Mouse (Mus musculus) CH12.LX (cell line): ENCODE results near the gene Tmtc1.

Experiments used
- BHLHE40 ChIP-seq: IDR thresholded peaks from 2 replicates; pipeline ENCODE4 v1.6.1; 2011; ENCODE audit warnings: mild to moderate bottlenecking, low read depth, low read length, improper control_type of control experiment
- CHD2 ChIP-seq: IDR thresholded peaks from 2 replicates; pipeline ENCODE4 v1.6.1; 2011; ENCODE audit warnings: low read length, improper control_type of control experiment
- CTCF ChIP-seq, 2 experiments: IDR thresholded peaks in 1 of 2; conservative IDR thresholded peaks in 1 of 2; 2 replicates each; pipeline ENCODE4 v1.5.1; 2011 to 2012; ENCODE audit warnings: low read depth in 2 of 2, low read length in 2 of 2, improper control_type of control experiment in 1 of 2, inconsistent platforms in 1 of 2, mild to moderate bottlenecking in 1 of 2, moderate library complexity in 1 of 2
- ELF1 ChIP-seq: IDR thresholded peaks from 2 replicates; pipeline ENCODE4 v1.6.1; 2014; ENCODE audit warnings: low read depth, mild to moderate bottlenecking, inconsistent platforms, low read length, improper control_type of control experiment
- EP300 ChIP-seq: IDR thresholded peaks from 2 replicates; pipeline ENCODE4 v1.6.1; 2011; ENCODE audit warnings: low read length, improper control_type of control experiment
- ETS1 ChIP-seq: conservative IDR thresholded peaks from 2 replicates; pipeline ENCODE4 v1.6.1; 2012; ENCODE audit warnings: low read depth, mild to moderate bottlenecking, inconsistent platforms, low read length, improper control_type of control experiment, moderate library complexity
- KAT2A ChIP-seq: IDR thresholded peaks from 2 replicates; pipeline ENCODE4 v1.6.1; 2012; ENCODE audit warnings: low read length, improper control_type of control experiment, inconsistent platforms; ENCODE audit not compliant: insufficient replicate concordance
- MEF2A ChIP-seq: IDR thresholded peaks from 2 replicates; pipeline ENCODE4 v1.6.1; 2014; ENCODE audit warnings: low read depth, mild to moderate bottlenecking, inconsistent platforms, low read length, improper control_type of control experiment, borderline replicate concordance
- MYC ChIP-seq: IDR thresholded peaks from 2 replicates; pipeline ENCODE4 v1.6.1; 2011; ENCODE audit warnings: low read depth, mild to moderate bottlenecking, improper control_type of control experiment, low read length
- NRF1 ChIP-seq: IDR thresholded peaks from 2 replicates; pipeline ENCODE4 v1.6.1; 2014; ENCODE audit warnings: low read depth, mild to moderate bottlenecking, inconsistent platforms, low read length, improper control_type of control experiment, moderate library complexity
- POLR2A ChIP-seq: IDR thresholded peaks from 2 replicates; pipeline ENCODE4 v1.6.1; 2011; ENCODE audit warnings: low read depth, mild to moderate bottlenecking, improper control_type of control experiment, low read length
- POLR2AphosphoS2 ChIP-seq: IDR thresholded peaks from 2 replicates; pipeline ENCODE4 v1.6.1; 2011; ENCODE audit warnings: low read depth, low read length, improper control_type of control experiment
- TCF12 ChIP-seq: IDR thresholded peaks from 2 replicates; pipeline ENCODE4 v1.6.1; 2014; ENCODE audit warnings: low read depth, mild to moderate bottlenecking, inconsistent platforms, low read length, improper control_type of control experiment
- USF1 ChIP-seq: IDR thresholded peaks from 2 replicates; pipeline ENCODE4 v1.6.1; 2014; ENCODE audit warnings: low read depth, mild to moderate bottlenecking, inconsistent platforms, low read length, improper control_type of control experiment

DNA sequence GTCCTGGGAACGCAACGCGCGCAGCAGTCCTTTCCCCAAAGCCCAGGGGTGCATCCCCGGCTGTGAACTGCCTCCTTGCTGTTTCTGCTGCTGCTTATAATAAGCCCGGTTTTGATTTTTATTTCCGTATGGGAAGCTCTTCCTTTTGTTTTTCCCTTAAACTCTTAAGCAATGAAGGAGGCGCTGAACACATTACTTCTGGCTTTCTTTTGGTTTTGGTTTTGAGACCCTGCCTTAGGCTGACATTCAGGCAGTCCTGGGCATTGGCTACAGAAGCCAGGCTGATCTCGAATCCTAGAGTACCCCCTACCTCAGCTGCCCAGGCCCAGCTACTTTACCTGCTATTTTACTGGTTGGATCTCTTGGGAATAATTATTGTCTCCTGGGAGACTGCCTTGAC lies 607 bp upstream of the Tmtc1 start:
- TF ChIP-seq POLR2A (no peak), TCF12 (no peak), NRF1 (no peak), ELF1 (no peak), CTCF (conservative IDR thresholded peaks at IDR 0.05 in 1 of 2, IDR thresholded peaks at IDR 0.05 in 1 of 2; ENCODE audit: low read depth in 2 of 2, low read length in 2 of 2) (no peak), EP300 (no peak), CHD2 (no peak), BHLHE40 (no peak), USF1 (no peak), MEF2A (no peak), ETS1 (no peak), KAT2A (no peak), POLR2AphosphoS2 (no peak), MYC (no peak)
